Mouse (Mus musculus) hindbrain, postnatal 0 days (tissue): ENCODE measurements around the gene Cmah. TPM values are rescaled to one million over a fixed set of nuclear protein-coding genes. Genes with fewer than 3 reads are reported as not detected.

ENCODE experiments used
- ATAC-seq: fragments of 200-750 bp; cut with Nextera tagmentation; 2 replicates; pipeline ENCODE4 v1.8.0; 2017; ENCODE audit warnings: mild to moderate bottlenecking, moderate TSS enrichment, moderate library complexity
- DNase-seq: peaks from one replicate; pipeline ENCODE4 v3.0.0-alpha.2; 2015; ENCODE audit warnings: low spot score
- H3K27ac ChIP-seq: fragments of 300-500 bp; sonication (generic); 2 replicates; pipeline ENCODE4 v1.5.1; 2014; ENCODE audit warnings: mild to moderate bottlenecking
- H3K27me3 ChIP-seq: fragments of 300-500 bp; sonication (generic); 2 replicates; pipeline ENCODE4 v1.6.1; 2014; ENCODE audit warnings: low read length, mixed read lengths; ENCODE audit not compliant: insufficient read depth
- H3K36me3 ChIP-seq: fragments of 300-500 bp; sonication (generic); 2 replicates; pipeline ENCODE4 v1.6.1; 2014; ENCODE audit warnings: low read length, mixed read lengths; ENCODE audit not compliant: insufficient read depth
- H3K4me1 ChIP-seq: fragments of 300-500 bp; sonication (generic); 2 replicates; pipeline ENCODE4 v1.6.1; 2014; ENCODE audit warnings: antibody characterized with exemption, low read length, mixed read lengths; ENCODE audit not compliant: insufficient read depth
- H3K4me2 ChIP-seq: fragments of 300-500 bp; sonication (generic); 2 replicates; pipeline ENCODE4 v1.6.1; 2014; ENCODE audit warnings: low read depth, mild to moderate bottlenecking, low read length, moderate library complexity, mixed read lengths
- H3K4me3 ChIP-seq: fragments of 300-500 bp; sonication (generic); 2 replicates; pipeline ENCODE4 v1.5.1; 2014; ENCODE audit warnings: low read length
- H3K9ac ChIP-seq: fragments of 300-500 bp; sonication (generic); replicated peaks from 2 replicates; pipeline ENCODE4 v1.6.1; 2014; ENCODE audit warnings: mild to moderate bottlenecking, low read length, moderate library complexity, mixed read lengths
- H3K9me3 ChIP-seq: fragments of 300-500 bp; sonication (generic); 2 replicates; pipeline ENCODE4 v1.6.1; 2016; ENCODE audit warnings: low read length, mixed read lengths
- CTCF ChIP-seq: IDR thresholded peaks from 2 replicates; pipeline ENCODE4 v1.5.1; 2016; ENCODE audit warnings: antibody characterized with exemption, control low read depth, low read depth
- WGBS: fragments of 180-500 bp; shearing (Covaris S2); extraction: QIAGEN DNeasy Blood & Tissue Kit; methylation state at CpG from one replicate; pipeline ENCODE4 v1.1.7; 2014; 5-methylcytosine and 5-hydroxymethylcytosine counted together
- polyA plus RNA-seq: library from polyadenylated mRNA; unstranded; fragments of >200 nt; fragmentation: Nextera tagmentation; extraction: Ambion mirVana; gene quantifications from 2 replicates; pipeline ENCODE4 v1.2.1, GENCODE M21; 2015
- total RNA-seq: library from RNA; depleted of rRNA; stranded (reverse); fragments of >200 nt; gene quantifications from 2 replicates; pipeline ENCODE4 v1.2.3, GENCODE M21; 2014

The Cmah gene
- total and polyA plus RNA-seq, 2 experiments from 2014 or later: under 0.01 to 0.16 TPM

DNA sequence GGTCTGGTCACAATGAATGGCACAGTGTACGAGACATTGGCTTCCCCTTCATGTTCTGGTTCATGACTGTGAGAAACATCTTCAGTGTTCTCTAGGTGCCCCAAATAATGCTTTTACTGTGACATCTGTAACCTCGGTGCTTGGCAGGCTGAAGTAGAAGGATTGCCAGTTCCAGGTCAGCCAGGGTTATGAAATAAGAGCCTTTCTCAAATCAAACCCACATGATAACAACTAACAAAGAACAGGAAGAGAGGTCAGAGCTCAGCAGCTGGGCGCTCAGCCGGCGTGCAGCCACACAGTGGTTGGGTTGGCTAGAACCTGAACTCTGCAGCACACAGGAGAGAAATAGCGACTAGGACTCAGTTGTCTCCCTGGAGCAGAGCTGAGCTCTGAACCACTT, 115.1 kb downstream of the Cmah start:
- 75% methylated on average over 6 of the region's 6 CpGs for WGBS
- DNase-seq (no peak), ATAC-seq (no peak)
- no peak overlapping the region for H3K27ac ChIP-seq
- H3K9me3 ChIP-seq: no peaks in the 10 kb centered on the region
- no peaks in the 10 kb centered on the region for H3K36me3 ChIP-seq
- no peak for TF ChIP-seq CTCF
- H3K4me2 ChIP-seq: no peak overlapping the region
- H3K4me3 ChIP-seq: no peak overlapping the region
- no peak overlapping the region for H3K9ac ChIP-seq
- H3K4me1 ChIP-seq: no peaks in the 10 kb centered on the region
- H3K27me3 ChIP-seq: no peaks in the 10 kb centered on the region

DNA sequence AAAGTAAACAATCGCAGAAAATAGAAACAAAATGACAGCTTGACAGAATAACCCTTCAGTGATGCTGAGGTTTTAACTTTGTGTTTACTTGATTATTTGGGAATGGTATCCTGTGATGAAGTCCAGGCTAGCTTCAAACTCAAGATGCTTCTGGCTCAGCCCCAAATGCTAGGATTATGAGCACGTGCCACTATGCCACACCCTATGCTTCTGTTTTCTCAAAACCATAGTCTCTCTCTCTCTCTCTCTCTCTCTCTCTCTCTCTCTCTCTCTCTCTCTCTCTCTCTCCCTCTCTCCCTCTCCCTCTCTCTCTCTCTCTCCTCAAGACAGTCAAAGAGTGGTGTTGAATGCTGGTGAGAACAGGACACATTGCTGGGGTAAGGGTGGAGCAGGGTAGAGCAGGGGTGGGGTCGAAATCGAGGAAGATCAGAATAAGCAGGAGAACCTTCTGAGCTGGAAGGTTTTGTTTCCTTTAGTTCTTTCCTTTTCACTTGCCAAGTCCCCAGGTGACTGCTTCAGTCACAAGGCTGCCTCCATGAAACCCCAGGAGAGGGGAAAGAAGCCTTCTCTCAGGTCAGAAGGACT, 116.7 kb downstream of the Cmah start:
- ATAC-seq: no peak
- no peaks in the 10 kb centered on the region for H3K27me3 ChIP-seq
- H3K9ac ChIP-seq: no peak overlapping the region
- no peak for DNase-seq
- no peaks in the 10 kb centered on the region for H3K9me3 ChIP-seq
- H3K27ac ChIP-seq: no peak overlapping the region
- no peak overlapping the region for H3K4me2 ChIP-seq
- TF ChIP-seq CTCF: no peak
- no peak overlapping the region for H3K4me3 ChIP-seq
- 84% methylated on average over 4 of the region's 4 CpGs for WGBS
- H3K4me1 ChIP-seq: no peaks in the 10 kb centered on the region
- no peaks in the 10 kb centered on the region for H3K36me3 ChIP-seq

DNA sequence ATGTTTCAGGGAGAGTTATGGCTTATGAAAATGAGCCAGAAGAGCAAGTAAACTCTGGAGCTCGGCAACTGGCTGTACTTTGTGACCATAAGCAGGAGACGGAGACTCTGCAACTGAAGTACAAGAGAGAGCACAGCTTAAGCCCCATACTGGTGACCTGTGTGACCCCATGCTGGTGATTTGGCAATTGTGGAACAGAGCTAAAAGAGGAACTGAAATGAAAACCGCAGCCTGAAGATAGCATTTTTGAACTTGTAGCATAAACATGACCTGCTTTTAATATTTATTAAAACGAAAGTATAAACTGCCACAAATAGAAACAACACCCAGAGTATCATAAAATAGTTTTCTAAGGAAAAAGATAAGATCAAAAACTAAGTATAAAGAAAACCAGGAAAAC, 117.5 kb downstream of the Cmah start:
- Histone ChIP-seq H3K9me3 (no peaks in the 10 kb centered on the region), H3K4me3 (no peak overlapping the region), H3K9ac (no peak overlapping the region), H3K4me1 (no peaks in the 10 kb centered on the region), H3K4me2 (no peak overlapping the region), H3K27ac (no peak overlapping the region), H3K27me3 (no peaks in the 10 kb centered on the region), H3K36me3 (no peaks in the 10 kb centered on the region)
- no peak for ATAC-seq
- WGBS: 75% methylated on average over 4 of the region's 4 CpGs
- no peak for DNase-seq
- TF ChIP-seq CTCF: no peak

DNA sequence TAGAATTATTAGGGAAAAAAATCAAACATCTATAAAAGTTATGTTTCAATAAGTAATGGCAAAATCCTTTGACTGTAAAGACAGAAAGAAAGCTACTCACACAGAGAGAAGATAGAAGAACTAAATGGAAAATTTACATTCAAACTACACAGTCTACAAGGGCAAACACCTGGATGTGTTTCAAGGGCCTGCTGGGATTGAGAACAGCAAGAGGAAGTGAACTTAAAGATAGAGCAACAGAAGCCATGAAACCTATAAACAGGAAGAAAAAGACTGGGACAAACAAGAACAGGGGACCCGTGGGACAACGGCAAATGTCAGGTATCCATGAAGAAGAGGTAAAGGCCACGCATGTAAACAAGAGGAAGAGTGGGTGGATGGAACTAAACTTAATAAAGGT, 118.0 kb downstream of the Cmah start:
- Histone ChIP-seq H3K4me3 (no peak overlapping the region), H3K27ac (no peak overlapping the region), H3K36me3 (no peaks in the 10 kb centered on the region), H3K4me1 (no peaks in the 10 kb centered on the region), H3K4me2 (no peak overlapping the region), H3K27me3 (no peaks in the 10 kb centered on the region), H3K9ac (no peak overlapping the region), H3K9me3 (no peaks in the 10 kb centered on the region)
- ATAC-seq (no peak), DNase-seq (no peak)
- WGBS: 94% methylated on average over 3 of the region's 3 CpGs
- TF ChIP-seq CTCF: no peak

DNA sequence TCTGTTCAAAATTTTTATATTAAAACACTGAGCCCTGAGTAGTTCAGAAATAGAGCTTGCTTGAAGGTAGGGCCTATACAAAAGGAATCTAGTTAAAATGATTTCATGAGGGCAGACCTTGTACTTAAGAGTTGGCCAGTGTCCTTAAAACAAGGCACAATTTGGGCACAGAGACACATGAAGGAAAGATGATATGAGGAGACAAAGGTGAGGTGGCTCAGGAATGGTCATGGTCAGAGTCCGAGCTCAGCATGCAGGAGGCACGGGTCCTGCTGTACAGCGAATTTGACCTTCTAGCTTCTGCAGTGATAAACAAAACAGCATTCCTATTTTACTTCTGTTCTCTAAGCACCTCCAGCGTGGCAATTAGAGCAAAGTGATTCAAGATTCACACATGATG, 118.9 kb downstream of the Cmah start:
- Histone ChIP-seq H3K27ac (no peak overlapping the region), H3K4me3 (no peak overlapping the region), H3K27me3 (no peaks in the 10 kb centered on the region), H3K36me3 (no peaks in the 10 kb centered on the region), H3K4me1 (no peaks in the 10 kb centered on the region), H3K9me3 (no peaks in the 10 kb centered on the region), H3K9ac (no peak overlapping the region), H3K4me2 (no peak overlapping the region)
- WGBS: 84% methylated on average over 4 of the region's 4 CpGs
- TF ChIP-seq CTCF: no peak
- ATAC-seq (no peak), DNase-seq (no peak)

DNA sequence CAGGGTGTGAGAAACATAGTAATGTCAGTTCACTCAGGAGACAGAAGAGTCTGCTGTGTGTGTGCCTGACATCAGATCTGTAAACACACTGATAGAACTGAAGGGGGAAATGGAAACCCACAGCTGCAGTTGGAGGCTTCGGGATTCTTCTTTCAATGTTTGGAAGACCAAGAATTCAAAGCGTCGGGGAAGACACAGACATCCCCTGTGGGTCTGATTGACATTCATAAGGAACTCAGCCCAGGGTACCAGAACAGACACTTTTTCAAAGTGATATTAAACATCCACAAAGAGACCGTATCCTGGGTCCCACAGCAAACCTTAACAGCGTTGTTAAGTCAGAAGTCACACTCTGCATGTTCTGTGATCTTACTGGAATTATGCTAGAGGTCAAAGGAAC, 119.8 kb downstream of the Cmah start:
- no peak overlapping the region for H3K4me3 ChIP-seq
- no peaks in the 10 kb centered on the region for H3K4me1 ChIP-seq
- no peak for ATAC-seq
- H3K9ac ChIP-seq: no peak overlapping the region
- WGBS: 53% methylated on average over 5 of the region's 5 CpGs
- no peak overlapping the region for H3K4me2 ChIP-seq
- no peak overlapping the region for H3K27ac ChIP-seq
- H3K27me3 ChIP-seq: no peaks in the 10 kb centered on the region
- H3K36me3 ChIP-seq: no peaks in the 10 kb centered on the region
- no peaks in the 10 kb centered on the region for H3K9me3 ChIP-seq
- DNase-seq: no peak
- no peak for TF ChIP-seq CTCF

DNA sequence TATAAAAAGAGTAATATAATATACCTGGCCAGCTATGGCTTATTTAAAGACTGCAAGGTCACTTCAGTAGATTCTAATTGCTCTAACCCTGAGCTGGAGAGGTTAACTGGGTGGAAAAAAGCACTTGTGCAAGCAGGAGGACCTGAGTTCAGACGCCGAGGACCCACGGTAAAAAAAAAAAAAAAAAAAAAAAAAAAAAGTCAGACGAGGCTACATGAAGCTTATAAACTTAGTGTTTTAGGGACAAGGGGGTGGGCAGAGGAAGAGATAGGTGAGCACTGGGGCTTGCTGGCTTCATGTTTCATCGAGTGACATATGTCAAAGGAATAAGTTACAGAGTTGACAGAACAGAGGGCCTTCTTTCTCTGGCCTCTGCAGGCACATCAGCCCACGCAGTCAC, 121.4 kb downstream of the Cmah start:
- H3K4me3 ChIP-seq: no peak overlapping the region
- no peaks in the 10 kb centered on the region for H3K4me1 ChIP-seq
- DNase-seq: no peak
- no peak overlapping the region for H3K27ac ChIP-seq
- WGBS: 78% methylated on average over 6 of the region's 6 CpGs
- TF ChIP-seq CTCF: no peak
- no peaks in the 10 kb centered on the region for H3K36me3 ChIP-seq
- H3K4me2 ChIP-seq: no peak overlapping the region
- no peaks in the 10 kb centered on the region for H3K9me3 ChIP-seq
- H3K9ac ChIP-seq: no peak overlapping the region
- no peak for ATAC-seq
- no peaks in the 10 kb centered on the region for H3K27me3 ChIP-seq
